Mouse (Mus musculus) liver, adult (tissue): ENCODE measurements around the gene Foxd2.

Experiments used
- GATA4 ChIP-seq: IDR thresholded peaks from 2 replicates; pipeline ENCODE4 v1.6.1; 2014; ENCODE audit warnings: mild to moderate bottlenecking, low read length; ENCODE audit not compliant: insufficient replicate concordance

The Foxd2 gene

GRCm38 (mm10) chr4:114901643-114902351, 6.9 kb downstream of the Foxd2 start:
- TF ChIP-seq GATA4 = no peak

GRCm38 (mm10) chr4:114900866-114901642, 7.6 kb downstream of the Foxd2 start:
- no peak for TF ChIP-seq GATA4

- no peak for TF ChIP-seq GATA4
These were observed 8.8 kb downstream of the Foxd2 start for GRCm38 (mm10) chr4:114899885-114900284.

- TF ChIP-seq GATA4 = no peak
These were observed 10.8 kb downstream of the Foxd2 start for GRCm38 (mm10) chr4:114897853-114898252.

GRCm38 (mm10) chr4:114882232-114882631, 26.4 kb downstream of the Foxd2 start:
- TF ChIP-seq GATA4 = no peak

GRCm38 (mm10) chr4:114876441-114876972, 32.2 kb downstream of the Foxd2 start:
- TF ChIP-seq GATA4 = no peak

GRCm38 (mm10) chr4:114869765-114870490, 38.7 kb downstream of the Foxd2 start:
- no peak for TF ChIP-seq GATA4

GRCm38 (mm10) chr4:114863166-114863565, 45.5 kb downstream of the Foxd2 start:
- no peak for TF ChIP-seq GATA4

GRCm38 (mm10) chr4:114858426-114858825, 50.2 kb downstream of the Foxd2 start:
- TF ChIP-seq GATA4 = no peak
